Mouse (Mus musculus) granulocyte monocyte progenitor cell, adult 5-6 weeks (primary cell): ENCODE results near the gene Rps26. TPM values are rescaled to one million over a fixed set of nuclear protein-coding genes. Genes with fewer than 3 reads are reported as not detected.

Experiments
- ATAC-seq: replicated peaks from 2 replicates; pipeline ENCODE4 v1.8.0; 2016; ENCODE audit warnings: mild to moderate bottlenecking, moderate TSS enrichment, inconsistent platforms; ENCODE audit not compliant: poor library complexity, severe bottlenecking
- total RNA-seq, 2 experiments: library from RNA; stranded (forward) in 1 of 2; stranded (reverse) in 1 of 2; fragments of 200-712, 200-1000 nt in 1 of 2; fragments of >200 nt in 1 of 2; fragmentation: Nextera tagmentation in 1 of 2; gene quantifications; 2 replicates each; pipeline ENCODE4 v1.2.3; 2014 to 2017

The Rps26 gene
- total RNA-seq, 2 experiments from 2014 or later, result 1,165 to 2,754 TPM

- ATAC-seq, result peak; percentile 38
Measured at GRCm38 (mm10) chr10:128613154-128613440, 13.4 kb downstream of the Rps26 start.

DNA sequence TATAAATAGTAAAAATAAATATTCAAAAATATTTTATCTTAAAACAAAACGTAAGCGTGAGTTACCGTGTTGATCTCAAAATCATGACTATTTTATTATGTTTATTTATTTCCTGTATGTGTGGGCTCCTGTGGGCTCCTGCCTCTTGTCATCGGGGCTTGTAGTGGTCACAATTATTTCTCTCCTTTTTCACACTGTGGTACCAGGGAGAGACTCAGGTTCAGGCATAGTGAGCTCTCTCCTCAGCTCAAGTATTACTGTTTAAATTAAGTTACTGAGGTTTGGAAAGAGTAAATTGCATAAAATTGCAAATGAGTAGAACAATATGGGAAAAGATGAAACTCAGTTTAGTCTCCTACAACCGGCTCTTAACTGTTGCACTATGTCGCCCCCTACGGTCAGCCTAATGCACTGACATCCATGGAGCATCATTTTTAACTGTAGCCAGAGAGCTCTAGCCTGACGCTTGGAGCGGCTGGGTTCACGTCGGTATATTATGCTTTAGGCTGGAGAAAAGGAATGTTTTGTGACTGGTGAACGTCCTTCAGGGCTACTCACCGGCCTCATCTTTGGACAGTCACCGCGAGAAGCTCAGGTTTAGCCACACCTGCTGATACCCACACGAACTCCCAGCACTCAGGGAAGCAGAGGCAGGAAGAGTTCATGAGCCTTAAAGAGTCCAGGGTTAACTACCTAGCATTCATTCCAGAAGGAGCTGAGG lies 14.0 kb downstream of the Rps26 start:
- peak; percentile 98 for ATAC-seq

GRCm38 (mm10) chr10:128606483-128606882 lies 20.1 kb downstream of the Rps26 start:
- ATAC-seq, result no peak

DNA sequence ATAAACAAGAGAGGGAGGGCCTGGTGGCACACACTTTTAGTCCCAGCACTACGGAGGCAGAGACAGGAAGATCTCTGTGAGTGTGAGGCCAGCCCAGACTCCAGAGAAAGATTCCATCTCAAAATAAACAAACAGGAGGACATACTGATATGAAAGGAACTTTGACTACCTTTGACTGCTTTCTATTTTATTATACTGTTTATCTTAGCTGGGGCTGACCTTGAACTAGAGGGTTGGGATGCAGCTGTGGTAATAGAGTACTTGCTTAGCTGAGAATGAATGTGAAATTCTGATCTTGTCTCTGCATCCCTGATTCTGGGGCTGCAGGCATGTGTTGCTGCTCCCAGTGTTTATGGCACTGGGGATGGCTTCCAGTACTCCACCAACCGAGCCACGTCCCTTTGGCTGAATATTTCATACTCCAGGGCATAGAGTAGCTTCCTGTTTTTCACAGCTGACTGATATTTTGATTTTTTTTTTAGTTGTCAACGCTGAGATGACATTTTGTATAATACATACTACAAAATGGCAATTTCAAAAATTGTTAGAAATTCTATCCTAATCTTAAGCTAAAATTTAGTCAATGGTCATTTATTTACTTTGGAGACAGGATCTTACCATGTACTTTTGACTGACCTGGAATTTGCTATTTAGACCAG lies 23.9 kb downstream of the Rps26 start:
- no peak for ATAC-seq

DNA sequence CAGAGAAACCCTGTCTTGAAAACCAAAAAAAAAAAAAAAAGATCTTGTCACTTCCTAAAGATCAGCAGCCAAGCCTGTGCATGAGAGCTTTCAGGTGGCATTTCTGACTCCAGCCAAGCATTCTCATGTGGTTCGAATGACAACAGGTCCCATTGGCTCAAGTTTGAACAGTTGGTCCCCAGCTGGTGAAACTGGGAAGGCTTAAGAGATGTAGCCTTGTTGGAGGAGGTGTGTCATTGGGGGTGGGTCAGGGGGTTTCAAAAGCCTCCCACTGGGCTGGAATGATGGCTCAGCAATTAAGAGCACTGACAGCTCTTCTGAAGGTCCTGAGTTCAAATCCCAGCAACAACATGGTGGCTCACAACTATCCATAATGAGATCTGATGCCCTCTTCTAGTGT lies 25.0 kb downstream of the Rps26 start:
- no peak for ATAC-seq

DNA sequence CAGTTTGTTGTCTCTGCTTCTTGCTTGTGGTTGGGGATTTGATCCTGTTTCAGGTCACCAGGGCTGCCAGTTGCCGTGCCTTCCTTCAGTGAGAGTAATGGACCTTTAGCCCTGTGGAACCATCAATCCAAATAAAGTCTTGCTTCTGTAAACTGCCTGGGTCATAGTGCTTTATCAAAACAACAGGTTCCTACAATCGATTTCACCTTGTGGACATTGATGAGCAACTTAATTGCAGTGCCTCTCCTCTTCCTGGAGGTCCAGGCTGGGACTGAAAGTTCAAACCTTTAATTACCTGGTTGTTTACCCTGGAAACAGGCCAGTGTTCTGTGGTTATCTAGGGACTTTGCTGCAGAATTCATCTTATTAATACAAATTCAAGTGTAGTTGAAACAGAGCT lies 28.1 kb downstream of the Rps26 start:
- ATAC-seq, result no peak

DNA sequence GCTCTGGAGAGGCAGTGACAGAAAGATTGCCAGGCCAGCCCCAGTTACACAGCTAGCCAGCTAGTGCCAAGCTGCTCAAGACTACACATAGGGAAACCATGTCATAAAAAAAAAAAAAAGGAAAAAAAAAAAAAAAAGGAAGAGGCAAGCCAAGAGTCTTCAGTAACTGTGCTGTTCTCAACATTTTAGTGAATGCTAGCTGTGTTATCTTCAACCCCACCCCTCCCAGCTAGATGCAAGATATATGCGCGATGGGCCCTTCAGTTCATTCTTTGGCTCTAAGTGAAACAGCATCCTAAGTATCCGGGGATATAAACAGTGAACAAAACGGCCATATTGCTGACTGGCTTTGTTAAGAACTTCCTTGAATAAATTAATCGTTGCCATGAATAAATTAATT lies 33.8 kb downstream of the Rps26 start:
- no peak for ATAC-seq

DNA sequence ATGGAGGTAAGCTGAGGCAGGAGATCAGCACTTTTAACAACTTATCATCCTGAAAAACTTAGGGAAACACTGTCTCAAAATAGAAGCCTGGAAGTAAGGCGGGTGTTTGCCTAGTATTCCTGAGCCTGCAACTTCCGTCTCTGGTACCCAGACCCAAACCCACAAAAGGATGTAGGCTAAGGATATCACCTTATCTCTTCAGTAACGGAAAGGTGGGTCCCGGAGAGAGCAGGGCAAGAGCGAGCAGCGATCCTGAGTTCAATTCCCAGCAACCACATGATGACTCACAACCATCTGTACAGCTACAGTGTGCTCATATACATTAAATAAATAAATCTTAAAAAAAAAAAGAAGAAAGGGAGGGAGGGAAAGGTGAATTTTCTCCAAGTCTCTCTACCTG lies 35.1 kb downstream of the Rps26 start:
- no peak for ATAC-seq

DNA sequence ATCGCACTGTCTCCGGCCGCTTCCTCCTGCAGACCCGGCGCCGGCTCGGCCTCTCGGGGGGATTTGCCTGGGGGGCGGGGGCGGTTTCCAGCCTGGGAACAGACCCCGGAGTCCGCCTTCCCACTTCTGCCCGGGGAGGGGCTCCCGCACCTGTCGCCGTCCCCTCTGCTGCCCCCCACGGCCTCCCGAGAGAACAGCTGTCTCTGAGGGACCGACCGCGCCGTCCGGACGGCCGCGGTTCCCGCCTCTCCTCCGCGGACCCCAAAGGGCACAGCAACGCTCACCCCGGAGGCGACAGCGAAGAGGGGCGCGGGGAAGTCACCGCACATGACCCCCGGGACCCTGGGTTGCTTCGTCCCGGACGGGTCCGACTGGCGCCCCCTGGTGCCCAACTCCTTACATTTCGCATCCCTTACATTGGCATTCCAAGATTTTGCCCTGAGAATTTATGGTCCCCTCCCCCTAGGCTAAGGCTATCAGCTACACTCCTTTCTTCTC lies 36.3 kb downstream of the Rps26 start:
- peak; percentile 62 for ATAC-seq

GRCm38 (mm10) chr10:128589464-128590192 lies 36.9 kb downstream of the Rps26 start, which contains the start of gene Erbb3:
TSS of gene Erbb3 (minus strand) at chr10:128589652.
- peak; percentile 61 for ATAC-seq

DNA sequence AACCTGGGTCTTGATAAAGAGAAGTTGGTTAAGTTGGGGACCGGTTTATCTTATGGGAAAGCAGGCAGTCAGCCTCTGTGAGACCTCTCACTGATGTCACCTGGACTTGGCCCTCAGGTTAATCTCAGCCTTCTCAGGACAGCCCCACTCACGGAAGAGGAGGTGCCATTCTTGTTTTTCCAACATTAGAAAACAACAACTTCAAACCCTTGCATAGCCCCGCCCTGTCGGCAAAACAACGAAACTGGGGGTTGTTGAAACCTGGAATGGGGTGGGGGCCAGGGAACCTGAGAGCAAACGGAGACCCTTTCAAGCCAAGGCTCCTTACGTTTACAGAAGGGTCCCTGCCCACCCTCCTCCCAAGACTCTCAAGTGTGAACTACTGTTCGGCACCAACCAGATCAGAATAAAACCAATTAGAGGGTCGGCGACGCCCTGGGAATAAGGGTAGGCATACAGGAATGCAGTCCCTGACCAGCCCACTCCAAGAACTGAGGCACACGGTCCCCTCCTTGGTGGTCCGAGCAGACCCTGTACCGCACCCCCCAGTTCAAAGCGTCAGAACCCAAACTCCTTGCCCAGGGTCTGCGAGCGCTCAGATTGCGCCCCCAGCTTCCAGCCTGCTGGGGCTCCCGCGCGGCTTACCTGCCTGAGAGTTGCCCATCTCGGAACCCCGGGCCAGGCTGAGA lies 37.6 kb downstream of the Rps26 start:
- no peak for ATAC-seq

DNA sequence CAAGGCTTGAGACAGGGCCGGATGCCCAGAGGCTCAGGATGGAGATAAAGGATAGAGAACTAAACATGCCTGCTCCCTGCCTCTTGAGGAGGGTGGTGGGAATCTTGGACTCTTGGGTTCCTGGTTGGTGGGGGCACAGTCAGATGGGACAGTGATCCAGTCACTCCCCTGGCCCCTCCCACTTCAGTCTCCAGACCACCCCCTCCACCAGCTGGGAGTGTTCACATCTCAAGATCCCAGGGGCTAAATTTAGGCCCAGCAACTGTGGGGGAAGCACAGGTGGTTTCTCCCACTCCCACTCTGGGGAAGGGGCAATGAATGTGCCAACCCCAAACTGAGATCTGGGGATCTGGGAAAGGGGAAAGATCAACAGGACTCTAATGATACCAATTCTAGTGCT lies 38.4 kb downstream of the Rps26 start:
- ATAC-seq, result no peak

DNA sequence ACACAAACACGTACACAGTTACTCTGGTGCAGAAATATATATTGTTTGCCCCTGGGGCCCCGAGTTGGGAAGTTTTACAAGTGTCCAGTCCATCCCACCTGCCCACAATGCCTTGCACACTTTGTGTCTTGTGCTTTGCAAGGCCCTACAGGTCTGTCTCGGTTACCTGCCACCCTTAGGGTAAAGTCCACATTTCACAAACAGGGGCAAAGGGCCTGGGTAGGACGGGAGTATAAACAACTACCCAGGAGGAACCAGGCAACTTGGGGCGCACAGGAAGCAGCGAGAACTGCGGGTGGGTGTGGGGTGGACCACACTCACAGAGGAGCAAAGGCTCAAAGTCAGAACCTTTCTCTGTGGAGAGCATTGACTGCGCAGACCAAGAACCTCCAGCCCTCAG lies 38.9 kb downstream of the Rps26 start:
- ATAC-seq, result 0 out of 2 replicates have a peak, but pooled peaks have one; percentile 13

- no peak for ATAC-seq
Measured at GRCm38 (mm10) chr10:128587120-128587519, 39.4 kb downstream of the Rps26 start.

GRCm38 (mm10) chr10:128586546-128586945 lies 40.0 kb downstream of the Rps26 start:
- no peak for ATAC-seq

- ATAC-seq, result no peak
Measured at GRCm38 (mm10) chr10:128584386-128584785, 42.2 kb downstream of the Rps26 start.

DNA sequence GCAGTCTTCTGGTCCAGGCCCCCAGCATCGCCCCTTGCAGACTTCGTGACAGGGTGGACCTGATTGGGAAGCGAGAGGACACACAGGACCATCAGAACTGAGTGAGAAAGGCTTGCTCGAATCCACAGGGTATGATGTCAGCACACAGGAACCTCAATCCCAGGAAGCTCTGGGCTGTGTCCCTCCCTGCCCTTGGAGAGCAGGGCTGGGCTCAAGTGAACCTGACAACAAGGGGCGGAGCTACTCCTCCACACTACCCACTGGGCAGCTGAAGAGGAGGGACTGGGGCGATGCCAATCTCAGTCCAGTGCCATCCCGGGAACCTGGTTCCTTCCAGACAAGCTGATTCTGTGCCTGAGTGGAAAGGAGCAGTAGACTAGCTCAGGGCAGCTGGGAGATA lies 42.9 kb downstream of the Rps26 start:
- no peak for ATAC-seq

DNA sequence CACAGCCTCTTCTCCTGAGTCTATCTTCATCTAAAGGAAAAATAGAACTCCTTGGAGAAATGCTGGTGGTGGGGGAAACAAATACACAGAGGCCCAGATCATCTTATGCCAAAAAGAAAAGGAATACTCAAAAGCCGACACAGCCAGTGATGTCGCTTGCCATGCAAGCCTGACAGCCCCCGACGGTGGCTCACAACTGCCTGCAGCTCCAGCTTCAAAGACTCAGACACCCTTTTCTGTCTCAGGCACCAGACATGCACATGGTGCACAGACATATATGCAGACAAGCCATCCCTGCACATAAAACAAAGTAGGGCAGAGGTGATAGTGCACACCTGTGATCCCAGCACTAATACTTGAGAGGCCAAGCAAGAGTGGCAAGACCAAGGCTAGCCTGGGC lies 46.8 kb downstream of the Rps26 start:
- no peak for ATAC-seq

- ATAC-seq, result no peak
Measured at GRCm38 (mm10) chr10:128579298-128579697, 47.2 kb downstream of the Rps26 start.

GRCm38 (mm10) chr10:128578330-128578729 lies 48.2 kb downstream of the Rps26 start:
- ATAC-seq, result peak; percentile 57

GRCm38 (mm10) chr10:128575063-128575462 lies 51.5 kb downstream of the Rps26 start:
- peak; percentile 56 for ATAC-seq
